Mouse (Mus musculus) kidney, postnatal 0 days (tissue): ENCODE measurements around the gene Setdb1. TPM values are rescaled to one million over a fixed set of nuclear protein-coding genes. Genes with fewer than 3 reads are reported as not detected.

Source experiments
- ATAC-seq: fragments of 200-750 bp; cut with Nextera tagmentation; replicated peaks from 2 replicates; pipeline ENCODE4 v1.8.0; 2017; ENCODE audit warnings: low read depth, moderate number of reproducible peaks, moderate TSS enrichment, moderate library complexity; ENCODE audit not compliant: low FRiP score
- DNase-seq: peaks from one replicate; pipeline ENCODE4 v3.0.0-alpha.2; 2016; ENCODE audit warnings: low spot score
- H3K27ac ChIP-seq: fragments of 300-500 bp; sonication (generic); 2 replicates; pipeline ENCODE4 v1.5.1; 2014; ENCODE audit warnings: mild to moderate bottlenecking
- H3K27me3 ChIP-seq: fragments of 300-500 bp; sonication (generic); 2 replicates; pipeline ENCODE4 v1.6.1; 2014; ENCODE audit warnings: low read length, mixed read lengths; ENCODE audit not compliant: insufficient read depth
- H3K36me3 ChIP-seq: fragments of 300-500 bp; sonication (generic); 2 replicates; pipeline ENCODE4 v1.6.1; 2014; ENCODE audit warnings: low read length, mixed read lengths; ENCODE audit not compliant: insufficient read depth
- H3K4me1 ChIP-seq: fragments of 300-500 bp; sonication (generic); replicated peaks from 2 replicates; pipeline ENCODE4 v1.6.1; 2014; ENCODE audit warnings: antibody characterized with exemption, low read length, mixed read lengths; ENCODE audit not compliant: insufficient read depth
- H3K4me2 ChIP-seq: fragments of 300-500 bp; sonication (generic); 2 replicates; pipeline ENCODE4 v1.6.1; 2014; ENCODE audit warnings: mild to moderate bottlenecking, low read length, moderate library complexity, mixed read lengths
- H3K4me3 ChIP-seq: fragments of 300-500 bp; sonication (generic); replicated peaks from 2 replicates; pipeline ENCODE4 v1.5.1; 2014; ENCODE audit warnings: low read depth, low read length
- H3K9ac ChIP-seq: fragments of 300-500 bp; sonication (generic); 2 replicates; pipeline ENCODE4 v1.6.1; 2014; ENCODE audit warnings: low read depth, low read length
- H3K9me3 ChIP-seq: fragments of 300-500 bp; sonication (generic); replicated peaks from 2 replicates; pipeline ENCODE4 v1.6.1; 2016; ENCODE audit warnings: low read length, inconsistent platforms, mixed read lengths
- CTCF ChIP-seq: IDR thresholded peaks from 2 replicates; pipeline ENCODE4 v1.5.1; 2016; ENCODE audit warnings: antibody characterized with exemption, low read depth, mild to moderate bottlenecking, moderate library complexity
- WGBS: fragments of 180-500 bp; shearing (Covaris S2); extraction: QIAGEN DNeasy Blood & Tissue Kit; methylation state at CpG from one replicate; pipeline ENCODE4 v1.1.7; 2014; 5-methylcytosine and 5-hydroxymethylcytosine counted together
- polyA plus RNA-seq: library from polyadenylated mRNA; unstranded; fragments of >200 nt; fragmentation: Nextera tagmentation; extraction: Ambion mirVana; gene quantifications from 2 replicates; pipeline ENCODE4 v1.2.1, GENCODE M21; 2015

Setdb1 gene
- polyA plus RNA-seq, 1 experiment from 2014 or later, result 22.2 TPM

DNA sequence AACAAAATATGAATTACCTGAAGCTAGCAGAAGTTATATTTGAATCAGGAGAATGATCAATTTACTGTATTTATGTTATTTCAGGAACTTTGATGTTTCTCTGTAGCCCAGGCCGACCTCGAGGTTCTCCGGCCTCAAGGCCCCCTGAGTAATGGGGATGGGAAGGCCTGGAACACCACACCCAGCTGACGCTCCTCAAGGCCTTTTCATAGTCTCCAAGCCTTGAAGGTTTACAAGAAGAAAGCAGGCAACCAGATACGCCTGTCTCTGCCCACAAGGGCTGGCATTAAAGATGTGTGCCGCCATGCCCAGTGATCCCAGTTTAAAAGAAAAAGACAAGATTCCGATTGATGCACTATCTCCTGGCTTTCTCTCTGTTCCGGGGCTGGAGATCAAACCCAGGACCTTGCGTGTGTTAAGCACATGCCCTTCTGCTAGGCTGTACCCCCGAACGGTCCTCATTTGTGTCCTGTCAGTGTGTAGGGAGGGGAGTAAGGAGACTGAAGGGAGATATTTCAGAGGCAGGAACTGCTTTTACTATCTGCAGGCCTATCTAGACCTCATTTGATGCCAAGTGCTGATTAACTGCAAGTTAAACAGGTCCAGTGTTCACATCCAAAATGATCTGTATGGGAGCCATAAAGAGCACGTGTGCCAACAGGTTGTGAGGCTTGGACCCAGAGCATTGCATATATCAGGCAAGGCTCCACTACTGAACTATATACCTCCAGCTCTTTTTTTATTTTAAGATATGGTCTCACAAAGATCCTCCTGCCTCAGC, 72.3 kb downstream of the Setdb1 start:
- Histone ChIP-seq H3K4me3 (peak overlapping the region; percentile 58; the same call in 1 of the 2 replicates), H3K27ac (no peak overlapping the region), H3K4me2 (peak overlapping the region; percentile 75), H3K27me3 (no peaks in the 10 kb centered on the region), H3K4me1 (peaks cover 20% of the 10 kb centered on the region), H3K9ac (no peak overlapping the region), H3K9me3 (no peaks in the 10 kb centered on the region), H3K36me3 (peaks cover 16% of the 10 kb centered on the region; the same call in 1 of the 2 replicates)
- no peak for TF ChIP-seq CTCF
- DNase-seq (no peak), ATAC-seq (no peak)
- 82% methylated on average over 12 of the region's 12 CpGs for WGBS

DNA sequence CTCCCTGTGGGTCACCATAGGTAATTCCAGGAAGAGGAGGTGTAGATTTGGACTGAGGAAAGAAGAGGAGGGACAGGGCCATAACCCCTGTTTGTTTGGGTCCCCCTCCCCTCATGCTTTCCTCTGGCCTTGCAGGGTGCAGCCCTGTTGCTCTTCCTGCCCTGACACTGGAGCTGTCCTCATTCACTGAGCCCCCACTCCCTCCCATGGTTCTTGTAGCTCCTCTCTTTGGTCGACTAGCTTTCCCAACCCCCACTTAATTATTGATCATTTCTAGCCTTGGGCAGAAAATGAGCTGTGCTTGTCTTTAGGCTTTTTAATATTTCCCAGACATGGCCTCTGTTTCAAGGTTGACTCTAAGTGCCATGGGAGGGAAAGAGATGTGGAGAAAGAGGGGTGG, 72.9 kb downstream of the Setdb1 start:
- Histone ChIP-seq H3K27me3 (no peaks in the 10 kb centered on the region), H3K9me3 (no peaks in the 10 kb centered on the region), H3K4me3 (peak overlapping the region; percentile 58), H3K4me1 (peaks cover 20% of the 10 kb centered on the region), H3K4me2 (peak overlapping the region; percentile 75), H3K9ac (peak overlapping the region; percentile 77), H3K36me3 (peaks cover 15% of the 10 kb centered on the region; the same call in 1 of the 2 replicates), H3K27ac (peak overlapping the region; percentile 97)
- ATAC-seq (no peak), DNase-seq (no peak)
- WGBS, result 13% methylated on average over 1 of the region's 1 CpGs
- no peak for TF ChIP-seq CTCF

DNA sequence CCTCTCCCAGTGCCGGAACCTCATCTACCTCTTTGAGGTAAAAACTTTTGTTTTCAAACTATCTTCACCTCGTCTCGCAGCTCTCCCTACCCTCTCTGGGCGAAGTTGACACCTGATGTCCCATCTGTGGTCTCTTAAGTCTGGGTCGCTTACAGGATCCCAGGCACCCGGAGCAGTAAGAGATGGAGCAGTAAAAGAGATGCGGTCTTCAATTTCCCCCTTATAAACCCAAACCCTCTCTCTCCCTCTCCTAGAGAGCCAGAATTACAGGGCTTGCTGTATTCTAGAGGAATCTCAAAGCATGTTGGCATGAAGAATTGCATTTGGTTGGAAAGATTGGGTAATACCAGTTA, 73.4 kb downstream of the Setdb1 start:
- Histone ChIP-seq H3K4me3 (peak overlapping the region; percentile 58), H3K27ac (peak overlapping the region; percentile 97), H3K4me1 (peaks cover 20% of the 10 kb centered on the region), H3K9me3 (no peaks in the 10 kb centered on the region), H3K36me3 (peaks cover 11% of the 10 kb centered on the region; the same call in 1 of the 2 replicates), H3K27me3 (no peaks in the 10 kb centered on the region), H3K9ac (peak overlapping the region; percentile 77), H3K4me2 (peak overlapping the region; percentile 75)
- no peak for ATAC-seq
- no peak for TF ChIP-seq CTCF
- under 1% methylated on average over 7 of the region's 7 CpGs for WGBS
- DNase-seq, result no peak

DNA sequence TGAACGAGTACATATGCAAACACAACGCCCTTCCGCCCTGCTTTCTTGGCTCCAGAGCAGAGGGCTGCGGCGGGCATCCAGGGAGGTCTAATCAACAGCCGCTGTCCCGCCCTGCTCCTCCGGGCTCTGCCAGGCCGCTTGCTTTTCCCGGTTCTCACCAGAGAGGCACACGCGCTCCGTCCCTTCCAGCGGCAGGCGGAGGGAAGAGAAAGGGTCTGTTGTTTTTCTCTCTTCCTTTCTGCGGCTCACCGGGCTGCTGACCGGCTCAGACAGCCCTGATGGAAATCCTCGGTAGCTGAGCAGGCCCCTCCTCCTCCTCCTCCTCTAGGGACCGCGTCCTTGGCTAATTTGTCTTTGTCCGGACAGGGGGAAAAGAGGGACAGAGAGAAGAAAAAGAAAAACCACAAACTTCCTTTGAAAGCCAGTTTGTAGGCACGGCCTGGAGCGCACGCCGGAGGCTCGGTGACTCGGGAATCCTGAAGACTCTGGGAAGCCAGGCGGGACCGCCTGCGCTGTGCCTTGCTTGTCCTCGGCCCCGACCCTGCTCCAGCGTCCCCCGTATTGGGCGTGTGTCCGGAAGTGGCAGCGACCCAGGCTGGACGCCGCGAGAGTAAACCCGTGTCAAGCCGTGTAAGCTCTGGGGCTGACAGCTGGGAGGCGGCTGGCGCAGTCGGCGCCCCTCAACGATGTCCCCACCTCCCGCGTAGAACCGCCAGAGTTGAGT, 74.0 kb downstream of the Setdb1 start:
- Histone ChIP-seq H3K27ac (peak overlapping the region; percentile 97), H3K9me3 (no peaks in the 10 kb centered on the region), H3K4me2 (peak overlapping the region; percentile 75), H3K4me1 (peaks cover 20% of the 10 kb centered on the region), H3K36me3 (peaks cover 6% of the 10 kb centered on the region; the same call in 1 of the 2 replicates), H3K4me3 (peak overlapping the region; percentile 58), H3K9ac (peak overlapping the region; percentile 77), H3K27me3 (no peaks in the 10 kb centered on the region)
- TF ChIP-seq CTCF, result peak; percentile 37
- under 1% methylated on average over 50 of the region's 51 CpGs for WGBS
- DNase-seq, result peak; percentile 95
- ATAC-seq, result peak; percentile 77

DNA sequence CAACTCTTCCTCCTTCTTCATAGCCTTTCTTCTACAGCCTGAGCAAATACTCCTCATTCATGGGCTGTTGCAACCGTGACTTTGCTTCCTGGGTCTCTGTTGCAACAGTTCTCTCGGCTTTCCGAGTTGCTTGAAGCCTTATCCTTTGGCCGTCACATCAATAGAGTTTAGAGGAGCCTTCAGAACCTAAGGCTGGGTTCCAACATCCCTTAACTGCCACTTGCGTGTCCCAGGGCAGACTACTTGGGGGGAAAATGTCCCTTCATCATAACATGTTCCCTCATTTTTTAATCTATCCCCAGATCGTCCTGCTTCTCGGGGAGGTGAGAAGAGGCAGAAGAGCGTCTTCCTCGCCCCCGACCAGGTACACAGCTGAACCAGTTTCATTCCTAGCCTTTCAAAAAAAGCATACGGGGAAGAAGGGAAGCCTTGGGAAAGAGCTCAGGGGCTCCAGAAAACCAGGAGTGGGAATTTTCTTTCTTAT, 74.6 kb downstream of the Setdb1 start:
- H3K9me3 ChIP-seq, result no peaks in the 10 kb centered on the region
- peak overlapping the region; percentile 58 for H3K4me3 ChIP-seq
- H3K27ac ChIP-seq, result peak overlapping the region; percentile 97
- ATAC-seq (no peak), DNase-seq (peak; percentile 46)
- no peak for TF ChIP-seq CTCF
- peaks cover 20% of the 10 kb centered on the region for H3K4me1 ChIP-seq
- H3K36me3 ChIP-seq, result 0 out of 2 replicates have a peak, but pooled peaks cover 3% of the 10 kb centered on the region
- WGBS, result 2% methylated on average over 11 of the region's 11 CpGs
- H3K27me3 ChIP-seq, result no peaks in the 10 kb centered on the region
- H3K9ac ChIP-seq, result peak overlapping the region; percentile 77
- H3K4me2 ChIP-seq, result peak overlapping the region; percentile 75
